Mouse (Mus musculus): Measurements from ENCODE around the gene Polr2f. TPM values are rescaled to one million over a fixed set of nuclear protein-coding genes. Genes with fewer than 3 reads are reported as not detected.

The Polr2f gene
- polyA plus RNA-seq, 1 experiment from 2014 or later = 398 TPM

- H3K36me3 ChIP-seq (ENCODE audit: control insufficient read depth, insufficient read depth, low read length) = peaks cover under 1% of the 10 kb centered on the region; the same call in 1 of the 2 replicates
- ATAC-seq (replicated peaks; ENCODE audit: low FRiP score, low TSS enrichment, low read depth) (peak; percentile 59), DNase-seq (ENCODE audit: low spot score) (peak; percentile 80)
- no peaks in the 10 kb centered on the region for H3K27me3 ChIP-seq (replicated peaks; ENCODE audit: control insufficient read depth, insufficient read depth, low read length)
- peak overlapping the region; percentile 86 for H3K4me3 ChIP-seq (ENCODE audit: low read depth, low read length)
- H3K9me3 ChIP-seq (ENCODE audit: control insufficient read depth, low read length) = no peaks in the 10 kb centered on the region
- H3K4me2 ChIP-seq (ENCODE audit: low read length) = peak overlapping the region; percentile 63
- peaks cover 21% of the 10 kb centered on the region for H3K4me1 ChIP-seq (replicated peaks; ENCODE audit: control insufficient read depth, insufficient read depth, low read length)
- H3K9ac ChIP-seq (ENCODE audit: low read length) = peak overlapping the region; percentile 85
- WGBS = under 1% methylated on average over 46 of the region's 46 CpGs
- H3K27ac ChIP-seq (ENCODE audit: low read depth) = peak overlapping the region; percentile 87
Observed at GRCm38 (mm10) chr15:79109321-79109934, 31.4 kb upstream of the Polr2f start.

- Histone ChIP-seq H3K4me3 (ENCODE audit: low read depth, low read length) (peak overlapping the region; percentile 86), H3K9me3 (ENCODE audit: control insufficient read depth, low read length) (no peaks in the 10 kb centered on the region), H3K27me3 (replicated peaks; ENCODE audit: control insufficient read depth, insufficient read depth, low read length) (no peaks in the 10 kb centered on the region), H3K27ac (ENCODE audit: low read depth) (no peak overlapping the region), H3K4me1 (replicated peaks; ENCODE audit: control insufficient read depth, insufficient read depth, low read length) (peaks cover 21% of the 10 kb centered on the region), H3K4me2 (ENCODE audit: low read length) (peak overlapping the region; percentile 63), H3K9ac (ENCODE audit: low read length) (peak overlapping the region; percentile 85), H3K36me3 (ENCODE audit: control insufficient read depth, insufficient read depth, low read length) (peaks cover 5% of the 10 kb centered on the region)
- ATAC-seq (replicated peaks; ENCODE audit: low FRiP score, low TSS enrichment, low read depth) (no peak), DNase-seq (ENCODE audit: low spot score) (no peak)
- 16% methylated on average over 9 of the region's 9 CpGs for WGBS
Observed at GRCm38 (mm10) chr15:79110031-79110430, 30.8 kb upstream of the Polr2f start.

- WGBS = 64% methylated on average over 2 of the region's 2 CpGs
Observed at GRCm38 (mm10) chr15:79110528-79110927, 30.3 kb upstream of the Polr2f start.

GRCm38 (mm10) chr15:79111774-79112173, 29.0 kb upstream of the Polr2f start:
- peaks cover 22% of the 10 kb centered on the region for H3K36me3 ChIP-seq (ENCODE audit: control insufficient read depth, insufficient read depth, low read length)
- no peak overlapping the region for H3K27ac ChIP-seq (ENCODE audit: low read depth)
- no peak for ATAC-seq (replicated peaks; ENCODE audit: low FRiP score, low TSS enrichment, low read depth)
- H3K9ac ChIP-seq (ENCODE audit: low read length) = no peak overlapping the region
- 64% methylated on average over 4 of the region's 4 CpGs for WGBS
- H3K27me3 ChIP-seq (replicated peaks; ENCODE audit: control insufficient read depth, insufficient read depth, low read length) = no peaks in the 10 kb centered on the region
- peak overlapping the region; percentile 63 for H3K4me2 ChIP-seq (ENCODE audit: low read length)
- H3K9me3 ChIP-seq (ENCODE audit: control insufficient read depth, low read length) = no peaks in the 10 kb centered on the region
- peaks cover 21% of the 10 kb centered on the region for H3K4me1 ChIP-seq (replicated peaks; ENCODE audit: control insufficient read depth, insufficient read depth, low read length)
- no peak for DNase-seq (ENCODE audit: low spot score)
- H3K4me3 ChIP-seq (ENCODE audit: low read depth, low read length) = no peak overlapping the region

More at GRCm38 (mm10) chr15:79110528-79110927, 30.3 kb upstream of the Polr2f start:
- Histone ChIP-seq H3K9ac (ENCODE audit: low read length) (0 out of 2 replicates have a peak overlapping the region, but pooled peaks have one; percentile 85), H3K9me3 (ENCODE audit: control insufficient read depth, low read length) (no peaks in the 10 kb centered on the region), H3K4me1 (replicated peaks; ENCODE audit: control insufficient read depth, insufficient read depth, low read length) (peaks cover 21% of the 10 kb centered on the region), H3K36me3 (ENCODE audit: control insufficient read depth, insufficient read depth, low read length) (peaks cover 10% of the 10 kb centered on the region), H3K27ac (ENCODE audit: low read depth) (no peak overlapping the region), H3K4me3 (ENCODE audit: low read depth, low read length) (peak overlapping the region; percentile 86), H3K4me2 (ENCODE audit: low read length) (peak overlapping the region; percentile 63), H3K27me3 (replicated peaks; ENCODE audit: control insufficient read depth, insufficient read depth, low read length) (no peaks in the 10 kb centered on the region)
- DNase-seq (ENCODE audit: low spot score) = no peak
- no peak for ATAC-seq (replicated peaks; ENCODE audit: low FRiP score, low TSS enrichment, low read depth)

GRCm38 (mm10) chr15:79115276-79115675, 25.5 kb upstream of the Polr2f start:
- DNase-seq (ENCODE audit: low spot score) (no peak), ATAC-seq (replicated peaks; ENCODE audit: low FRiP score, low TSS enrichment, low read depth) (no peak)
- Histone ChIP-seq H3K36me3 (ENCODE audit: control insufficient read depth, insufficient read depth, low read length) (peaks cover 56% of the 10 kb centered on the region), H3K9ac (ENCODE audit: low read length) (no peak overlapping the region), H3K4me2 (ENCODE audit: low read length) (no peak overlapping the region), H3K27ac (ENCODE audit: low read depth) (no peak overlapping the region), H3K4me1 (replicated peaks; ENCODE audit: control insufficient read depth, insufficient read depth, low read length) (peaks cover 13% of the 10 kb centered on the region), H3K9me3 (ENCODE audit: control insufficient read depth, low read length) (no peaks in the 10 kb centered on the region), H3K4me3 (ENCODE audit: low read depth, low read length) (no peak overlapping the region), H3K27me3 (replicated peaks; ENCODE audit: control insufficient read depth, insufficient read depth, low read length) (no peaks in the 10 kb centered on the region)
- WGBS = 54% methylated on average over 5 of the region's 5 CpGs

GRCm38 (mm10) chr15:79119491-79119890, 21.3 kb upstream of the Polr2f start:
- peaks cover 90% of the 10 kb centered on the region for H3K36me3 ChIP-seq (ENCODE audit: control insufficient read depth, insufficient read depth, low read length)
- no peaks in the 10 kb centered on the region for H3K4me1 ChIP-seq (replicated peaks; ENCODE audit: control insufficient read depth, insufficient read depth, low read length)
- WGBS = 74% methylated on average over 9 of the region's 9 CpGs
- no peak overlapping the region for H3K9ac ChIP-seq (ENCODE audit: low read length)
- H3K27me3 ChIP-seq (replicated peaks; ENCODE audit: control insufficient read depth, insufficient read depth, low read length) = no peaks in the 10 kb centered on the region
- no peak for DNase-seq (ENCODE audit: low spot score)
- no peaks in the 10 kb centered on the region for H3K9me3 ChIP-seq (ENCODE audit: control insufficient read depth, low read length)
- H3K4me3 ChIP-seq (ENCODE audit: low read depth, low read length) = no peak overlapping the region
- no peak overlapping the region for H3K4me2 ChIP-seq (ENCODE audit: low read length)
- ATAC-seq (replicated peaks; ENCODE audit: low FRiP score, low TSS enrichment, low read depth) = no peak
- H3K27ac ChIP-seq (ENCODE audit: low read depth) = no peak overlapping the region

- H3K4me3 ChIP-seq (ENCODE audit: low read depth, low read length) = no peak overlapping the region
- H3K4me1 ChIP-seq (replicated peaks; ENCODE audit: control insufficient read depth, insufficient read depth, low read length) = no peaks in the 10 kb centered on the region
- ATAC-seq (replicated peaks; ENCODE audit: low FRiP score, low TSS enrichment, low read depth) (no peak), DNase-seq (ENCODE audit: low spot score) (no peak)
- 79% methylated on average over 4 of the region's 4 CpGs for WGBS
- no peaks in the 10 kb centered on the region for H3K27me3 ChIP-seq (replicated peaks; ENCODE audit: control insufficient read depth, insufficient read depth, low read length)
- no peaks in the 10 kb centered on the region for H3K9me3 ChIP-seq (ENCODE audit: control insufficient read depth, low read length)
- no peak overlapping the region for H3K4me2 ChIP-seq (ENCODE audit: low read length)
- no peak overlapping the region for H3K9ac ChIP-seq (ENCODE audit: low read length)
- no peak overlapping the region for H3K27ac ChIP-seq (ENCODE audit: low read depth)
- peaks cover 91% of the 10 kb centered on the region for H3K36me3 ChIP-seq (ENCODE audit: control insufficient read depth, insufficient read depth, low read length)
Observed at GRCm38 (mm10) chr15:79122119-79122518, 18.7 kb upstream of the Polr2f start.

GRCm38 (mm10) chr15:79122546-79122945, 18.3 kb upstream of the Polr2f start:
- Histone ChIP-seq H3K9ac (ENCODE audit: low read length) (no peak overlapping the region), H3K36me3 (ENCODE audit: control insufficient read depth, insufficient read depth, low read length) (peaks cover 91% of the 10 kb centered on the region), H3K4me2 (ENCODE audit: low read length) (no peak overlapping the region), H3K4me3 (ENCODE audit: low read depth, low read length) (no peak overlapping the region), H3K4me1 (replicated peaks; ENCODE audit: control insufficient read depth, insufficient read depth, low read length) (no peaks in the 10 kb centered on the region), H3K27me3 (replicated peaks; ENCODE audit: control insufficient read depth, insufficient read depth, low read length) (no peaks in the 10 kb centered on the region), H3K27ac (ENCODE audit: low read depth) (no peak overlapping the region), H3K9me3 (ENCODE audit: control insufficient read depth, low read length) (no peaks in the 10 kb centered on the region)
- 82% methylated on average over 13 of the region's 13 CpGs for WGBS
- DNase-seq (ENCODE audit: low spot score) = no peak
- ATAC-seq (replicated peaks; ENCODE audit: low FRiP score, low TSS enrichment, low read depth) = no peak

- ATAC-seq (replicated peaks; ENCODE audit: low FRiP score, low TSS enrichment, low read depth) = no peak
- WGBS = 85% methylated on average over 6 of the region's 6 CpGs
- peaks cover 84% of the 10 kb centered on the region for H3K36me3 ChIP-seq (ENCODE audit: control insufficient read depth, insufficient read depth, low read length)
Observed at GRCm38 (mm10) chr15:79123751-79124150, 17.1 kb upstream of the Polr2f start.

More at GRCm38 (mm10) chr15:79123751-79124150, 17.1 kb upstream of the Polr2f start:
- no peaks in the 10 kb centered on the region for H3K4me1 ChIP-seq (replicated peaks; ENCODE audit: control insufficient read depth, insufficient read depth, low read length)
- H3K9ac ChIP-seq (ENCODE audit: low read length) = no peak overlapping the region
- no peak for DNase-seq (ENCODE audit: low spot score)
- H3K27me3 ChIP-seq (replicated peaks; ENCODE audit: control insufficient read depth, insufficient read depth, low read length) = no peaks in the 10 kb centered on the region
- H3K9me3 ChIP-seq (ENCODE audit: control insufficient read depth, low read length) = no peaks in the 10 kb centered on the region
- no peak overlapping the region for H3K27ac ChIP-seq (ENCODE audit: low read depth)
- no peak overlapping the region for H3K4me2 ChIP-seq (ENCODE audit: low read length)
- no peak overlapping the region for H3K4me3 ChIP-seq (ENCODE audit: low read depth, low read length)

Measured in intestine, embryonic 14.5 days (tissue).